Comparison of ENCODE assay signal across 11 mouse cellular contexts in genomic region chr8:88840096-88840495, GRCm38 (mm10).
"Had no signal": no experiment of that assay in that cellular context is flagged by ENCODE, and none has a peak within 500 bp of the region (broad histone marks: within the 10 kb centered on the region; RNA-seq: fewer than 3 reads in every experiment).

No protein-coding gene starts in this region.

- DNase-seq: gastrocnemius, adult 2 months; gastrocnemius, postnatal 10 days; gastrocnemius, postnatal 25 days; heart, adult 18-20 months; heart, postnatal 10 days; heart, postnatal 4 days; kidney, adult 18-20 months; kidney, adult 8-10 months; kidney, postnatal 10 days; kidney, postnatal 25 days; kidney, postnatal 4 days had no signal
